Mouse (Mus musculus) layer of hippocampus, postnatal 14 days (tissue): ENCODE results near the gene Ptprq. TPM values are rescaled to one million over a fixed set of nuclear protein-coding genes. Genes with fewer than 3 reads are reported as not detected.

ENCODE experiments used
- DNase-seq, 2 experiments: peaks; one replicate each; pipeline ENCODE4 v3.0.0; 2021 to 2022; ENCODE audit warnings: low spot score in 2 of 2, mixed read lengths in 1 of 2
- microRNA-seq, 2 experiments: library from miRNA; unstranded; fragments of <30 nt; microRNA quantifications; one replicate each; pipeline ENCODE4 v1.2.0; 2021
- total RNA-seq, 2 experiments: library from RNA; stranded (reverse); gene quantifications; 2 replicates each; pipeline ENCODE4 v1.2.3; 2021

Ptprq gene
- total RNA-seq, 2 experiments from 2014 or later = 0.23 to 0.24 TPM

- DNase-seq = no peak
Observed at GRCm38 (mm10) chr10:107492867-107493579, 226.8 kb downstream of the Ptprq start.

- no peak for DNase-seq
Observed at GRCm38 (mm10) chr10:107488654-107489315, 231.1 kb downstream of the Ptprq start.

- no peak for DNase-seq
Observed at GRCm38 (mm10) chr10:107486770-107487169, 233.1 kb downstream of the Ptprq start.

- DNase-seq = no peak
Observed at GRCm38 (mm10) chr10:107485870-107486269, 234.0 kb downstream of the Ptprq start, which contains the start of gene Myf5. Gene Myf5, minus strand, starts transcription at chr10:107486134.

- DNase-seq = no peak
Observed at GRCm38 (mm10) chr10:107484050-107484449, 235.8 kb downstream of the Ptprq start.

GRCm38 (mm10) chr10:107473497-107473896 is 246.4 kb downstream of the Ptprq start:
- no peak for DNase-seq

- DNase-seq = no peak
Observed at GRCm38 (mm10) chr10:107471712-107472111, 248.1 kb downstream of the Ptprq start.

GRCm38 (mm10) chr10:107467819-107468218 is 252.0 kb downstream of the Ptprq start:
- DNase-seq = no peak

Small RNA genes within 50 kb of the gene (microRNA-seq; reads per million reads assigned to microRNA genes)
- gene Gm44403 = 0 reads per million in 2 experiments

Other genes starting within 250 kb of the Ptprq start
- gene Myf5, start 233.9 kb downstream of the Ptprq start, total RNA-seq = not detected
- not detected for gene Myf6, start 225.3 kb downstream of the Ptprq start, total RNA-seq
- 1 to 10 TPM in 1 of 2 experiments, under 1 TPM in 1; 0.91 to 1.1 TPM for gene Otogl, start 192.1 kb upstream of the Ptprq start, total RNA-seq